Mouse (Mus musculus): ENCODE data around the gene Btbd1.

- TF ChIP-seq CTCF (IDR thresholded peaks at IDR 0.05; ENCODE audit: borderline replicate concordance, insufficient read depth, low read depth, low read length) (no peak), POLR2A (IDR thresholded peaks at IDR 0.05; ENCODE audit: borderline replicate concordance, insufficient read depth, low read length) (no peak)
These were observed 6.2 kb upstream of the Btbd1 start for GRCm38 (mm10) chr7:81835430-81835829.
